Comparison of ENCODE assay signal across 14 mouse cellular contexts in genomic region chr14:49127162-49127779, GRCm38 (mm10). TPM values are rescaled to one million over a fixed set of nuclear protein-coding genes. Genes with fewer than 3 reads are reported as not detected.
DNase-seq lines count a peak whose midpoint lies in the region; ATAC-seq and TF ChIP-seq lines count a peak whose summit lies in the region.
"Had no signal": no experiment of that assay in that cellular context is flagged by ENCODE, and none has a peak within 500 bp of the region (broad histone marks: within the 10 kb centered on the region; RNA-seq: fewer than 3 reads in every experiment).

No protein-coding gene starts in this region.

- peak overlapping the region; percentile 48 for H3K4me3 ChIP-seq in testis, adult 2 months (ENCODE audit: control insufficient read depth, low read depth, low read length)
- peak overlapping the region; percentile 8; the same call in 1 of the 2 replicates for H3K4me3 ChIP-seq in forebrain, embryonic 14.5 days (ENCODE audit: low read depth, low read length)
- H3K4me3 ChIP-seq: embryonic facial prominence, embryonic 15.5 days; limb, embryonic 12.5 days; myocyte had no signal

- H3K27ac ChIP-seq in testis, adult 2 months (ENCODE audit: control insufficient read depth, insufficient read depth, low read depth, low read length): no peak overlapping the region
- H3K27ac ChIP-seq in forebrain, embryonic 14.5 days (ENCODE audit: low read depth, low read length): no peak overlapping the region
- H3K27ac ChIP-seq: embryonic facial prominence, embryonic 15.5 days; limb, embryonic 12.5 days had no signal

- no peak for DNase-seq in testis, postnatal 10 days (ENCODE audit: low spot score)
- peak; percentile 70 for DNase-seq in forebrain, embryonic 14.5 days (ENCODE audit: low spot score)
- DNase-seq in layer of hippocampus, postnatal 36 days: peak; percentile 17 to 26
- DNase-seq in gastrocnemius, adult 18-20 months (ENCODE audit: low spot score): no peak
- DNase-seq in spleen, postnatal 36 days (ENCODE audit: low spot score in 2 of 2): no peak
- DNase-seq: cerebellum, adult 18-20 months; gastrocnemius, postnatal 25 days; kidney, postnatal 10 days had no signal

- H3K36me3 ChIP-seq in testis, adult 2 months (ENCODE audit: control insufficient read depth, insufficient read depth, low read length): no peaks in the 10 kb centered on the region
- no peaks in the 10 kb centered on the region for H3K36me3 ChIP-seq in forebrain, embryonic 14.5 days (ENCODE audit: control insufficient read depth, insufficient read depth, low read length)
- H3K36me3 ChIP-seq: embryonic facial prominence, embryonic 15.5 days; limb, embryonic 12.5 days had no signal

- no peak for TF ChIP-seq CTCF in testis, adult 2 months (IDR thresholded peaks at IDR 0.05; ENCODE audit: control insufficient read depth, insufficient read depth, insufficient replicate concordance, low read depth, low read length)

- H3K27me3 ChIP-seq in testis, adult 2 months (ENCODE audit: control insufficient read depth, insufficient read depth, low read length): no peaks in the 10 kb centered on the region
- H3K27me3 ChIP-seq in forebrain, embryonic 14.5 days (replicated peaks; ENCODE audit: control insufficient read depth, insufficient read depth, low read length): no peaks in the 10 kb centered on the region
- H3K27me3 ChIP-seq: embryonic facial prominence, embryonic 15.5 days; limb, embryonic 12.5 days had no signal

- peak overlapping the region; percentile 47; the same call in 1 of the 2 replicates for H3K9ac ChIP-seq in forebrain, embryonic 14.5 days (ENCODE audit: low read length)
- H3K9ac ChIP-seq: embryonic facial prominence, embryonic 15.5 days; limb, embryonic 12.5 days had no signal

- H3K9me3 ChIP-seq in forebrain, embryonic 14.5 days (replicated peaks; ENCODE audit: control insufficient read depth, low read length): no peaks in the 10 kb centered on the region
- H3K9me3 ChIP-seq: embryonic facial prominence, embryonic 15.5 days; limb, embryonic 12.5 days had no signal

- WGBS in forebrain, embryonic 14.5 days: 25% methylated on average over 23 of the region's 23 CpGs

- peaks cover 5% of the 10 kb centered on the region for H3K4me1 ChIP-seq in testis, adult 2 months (ENCODE audit: control insufficient read depth, insufficient read depth, low read length)
- H3K4me1 ChIP-seq in forebrain, embryonic 14.5 days (ENCODE audit: control insufficient read depth, insufficient read depth, low read length): peaks cover 4% of the 10 kb centered on the region; the same call in 1 of the 2 replicates
- H3K4me1 ChIP-seq: embryonic facial prominence, embryonic 15.5 days had no signal

- peak; percentile 69; the same call in 1 of the 2 replicates for ATAC-seq in forebrain, embryonic 14.5 days
- no peak for ATAC-seq in megakaryocyte progenitor cell, adult 5-6 weeks (replicated peaks; ENCODE audit: poor library complexity)
- ATAC-seq: lung, postnatal 0 days had no signal

- TF ChIP-seq POLR2A in testis, adult 2 months (IDR thresholded peaks at IDR 0.05; ENCODE audit: control insufficient read depth, low read depth, low read length): no peak

- H3K4me2 ChIP-seq in forebrain, embryonic 14.5 days (ENCODE audit: low read length): peak overlapping the region; percentile 44
- H3K4me2 ChIP-seq: embryonic facial prominence, embryonic 15.5 days; limb, embryonic 12.5 days had no signal

RNA-seq across cellular contexts. Expression of gene Naa30, which starts 44.8 kb away (rescaled TPM):
- 21.1 and 28.2 TPM in 2 replicates for polyA plus RNA-seq in testis, adult 2 months (2012; rRNA removed)
- 15.0 and 15.4 TPM in 2 replicates for polyA plus RNA-seq in forebrain, embryonic 14.5 days (2014; fragmentation: Nextera tagmentation; extraction: Ambion mirVana)
- 10 to 100 TPM; 35.9 to 42.6 TPM for total RNA-seq in layer of hippocampus, postnatal 36 days (2021)
- total RNA-seq in gastrocnemius, adult 18-20 months (2021): 10 to 100 TPM; 19.1 to 22.8 TPM
- total RNA-seq in megakaryocyte progenitor cell, adult 5-6 weeks (2015): 21.6 and 21.8 TPM in 2 replicates
- total RNA-seq in megakaryocyte progenitor cell, adult 5-6 weeks (2017): 26.8 and 29.1 TPM in 2 replicates

Comparison
In these comparisons a context has a peak if more than half of its experiments do, and no peak if none do; other contexts are left out.
1. DNase-seq: peak in forebrain, embryonic 14.5 days (single experiment) and layer of hippocampus, postnatal 36 days (2 of 2); none in testis, postnatal 10 days (single experiment), gastrocnemius, adult 18-20 months (single experiment) and spleen, postnatal 36 days (0 of 2).